Mouse (Mus musculus) right cerebral cortex, postnatal 36 days (tissue): ENCODE measurements around the gene Krt88.

Experiments
- DNase-seq, 2 experiments: peaks; one replicate each; pipeline ENCODE4 v3.0.0; 2022; ENCODE audit warnings: low spot score in 2 of 2, mixed read lengths in 1 of 2

The Krt88 gene

GRCm38 (mm10) chr15:101447444-101447843, at the start of gene Krt88:
Krt88 (plus strand) TSS chr15:101447744.
- no peak for DNase-seq

GRCm38 (mm10) chr15:101398269-101398668, 49.3 kb upstream of the Krt88 start:
- DNase-seq: no peak

- no peak for DNase-seq
Observed at GRCm38 (mm10) chr15:101410775-101411174, 36.8 kb upstream of the Krt88 start, which contains the start of gene Krt7. Krt7 (plus strand) TSS chr15:101411043.

DNA sequence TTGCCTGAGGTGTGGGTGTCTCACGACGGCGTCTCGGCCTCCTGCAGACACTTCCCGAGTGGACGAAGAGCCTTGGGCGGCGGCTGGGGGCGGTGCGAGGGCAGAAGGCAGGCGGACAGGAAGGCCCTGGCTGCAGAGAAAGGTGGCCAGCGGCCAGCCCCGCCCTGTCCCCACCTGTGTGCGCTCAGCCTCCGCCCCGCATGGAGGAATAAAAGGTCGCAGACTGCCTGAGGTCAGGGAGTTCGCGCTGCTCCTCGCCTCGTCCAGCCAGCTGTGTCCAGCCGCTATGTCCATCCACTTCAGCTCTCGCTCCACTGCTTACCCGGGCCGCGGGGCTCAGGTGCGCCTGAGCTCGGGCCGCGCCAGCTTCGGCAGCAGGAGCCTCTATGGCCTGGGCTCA, 35.4 kb upstream of the Krt88 start:
- no peak for DNase-seq

DNA sequence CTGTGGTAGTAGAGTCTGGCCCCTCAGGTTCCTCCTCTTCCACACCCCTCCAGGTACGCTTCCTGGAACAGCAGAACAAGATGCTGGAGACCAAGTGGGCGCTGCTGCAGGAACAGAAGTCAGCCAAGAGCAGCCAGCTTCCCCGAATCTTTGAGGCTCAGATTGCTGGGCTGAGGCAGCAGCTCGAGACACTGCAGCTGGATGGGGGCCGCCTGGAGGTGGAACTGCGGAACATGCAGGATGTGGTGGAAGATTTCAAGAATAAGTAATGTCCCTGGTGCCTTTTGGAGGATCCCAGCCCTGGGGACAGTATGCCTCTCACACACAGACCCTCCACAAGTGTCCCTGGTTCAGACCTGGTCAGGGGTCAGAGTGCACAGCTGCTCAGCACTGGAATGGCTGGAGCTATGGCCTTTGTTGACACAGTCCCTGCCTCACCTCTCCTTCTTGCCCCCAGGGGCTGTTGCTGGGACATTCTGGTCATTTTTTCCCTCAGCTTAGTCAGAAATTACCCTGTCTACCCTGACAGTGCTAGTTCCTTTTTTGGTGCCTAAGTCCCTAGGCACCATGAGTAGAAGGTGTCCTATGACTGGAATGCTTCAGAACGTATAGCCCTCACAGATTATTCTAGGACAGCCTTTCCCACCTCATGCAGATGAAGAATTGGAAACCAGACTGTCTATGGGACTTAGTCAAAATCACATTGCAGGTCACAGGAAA, 33.5 kb upstream of the Krt88 start:
- DNase-seq: no peak

- no peak for DNase-seq
Observed at GRCm38 (mm10) chr15:101414807-101415565, 32.6 kb upstream of the Krt88 start.

DNA sequence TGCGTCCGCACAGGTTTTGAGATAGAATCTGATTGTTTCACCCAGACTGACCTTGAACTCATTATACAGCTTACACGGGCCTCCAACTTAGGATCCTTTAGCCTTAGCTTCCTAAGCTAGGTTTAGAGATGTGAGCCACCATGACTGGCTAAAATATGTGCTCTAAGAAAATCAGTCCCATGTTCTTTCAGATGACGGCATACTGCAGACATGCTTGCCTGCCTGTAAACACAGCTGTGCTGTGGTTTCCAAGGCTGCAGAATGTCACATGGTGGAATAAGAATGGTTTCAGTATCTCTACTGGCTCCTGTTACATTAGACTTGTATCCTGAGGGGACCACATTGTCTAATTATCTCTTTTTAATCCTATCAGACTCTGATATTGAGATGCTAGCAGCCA, 28.6 kb upstream of the Krt88 start:
- DNase-seq: no peak

GRCm38 (mm10) chr15:101420903-101421302, 26.6 kb upstream of the Krt88 start:
- DNase-seq: no peak

GRCm38 (mm10) chr15:101424914-101425313, 22.6 kb upstream of the Krt88 start:
- DNase-seq: no peak

GRCm38 (mm10) chr15:101436611-101437010, 10.9 kb upstream of the Krt88 start:
- DNase-seq: no peak

DNA sequence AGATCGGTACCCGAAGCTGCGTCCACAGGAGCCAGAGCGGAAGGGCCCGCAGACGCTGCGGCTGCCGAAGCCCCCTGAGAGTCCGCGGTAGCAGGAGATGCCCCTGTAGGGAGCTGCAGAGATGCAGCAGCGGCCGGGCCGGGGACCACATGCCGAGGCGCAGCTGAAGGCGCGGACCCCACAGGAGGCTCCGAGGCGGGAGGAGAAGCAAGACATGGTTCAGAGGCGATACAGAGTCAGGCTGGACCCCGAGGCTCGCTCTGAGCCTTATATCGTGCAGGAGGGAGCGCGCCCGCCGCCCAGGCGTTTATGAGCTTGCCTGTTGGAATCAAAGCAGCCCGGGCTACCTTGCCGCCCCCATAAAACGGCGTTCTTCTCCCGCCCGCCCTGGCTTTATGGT, 9.0 kb upstream of the Krt88 start, which contains the start of gene Krt87:
TSS of gene Krt87 (minus strand) at position 250 of the 400 bp plus-strand sequence.
- no peak for DNase-seq

- DNase-seq: no peak
Observed at GRCm38 (mm10) chr15:101440837-101441236, 6.7 kb upstream of the Krt88 start.

GRCm38 (mm10) chr15:101446572-101446971, 972 bp upstream of the Krt88 start:
- DNase-seq: no peak

DNA sequence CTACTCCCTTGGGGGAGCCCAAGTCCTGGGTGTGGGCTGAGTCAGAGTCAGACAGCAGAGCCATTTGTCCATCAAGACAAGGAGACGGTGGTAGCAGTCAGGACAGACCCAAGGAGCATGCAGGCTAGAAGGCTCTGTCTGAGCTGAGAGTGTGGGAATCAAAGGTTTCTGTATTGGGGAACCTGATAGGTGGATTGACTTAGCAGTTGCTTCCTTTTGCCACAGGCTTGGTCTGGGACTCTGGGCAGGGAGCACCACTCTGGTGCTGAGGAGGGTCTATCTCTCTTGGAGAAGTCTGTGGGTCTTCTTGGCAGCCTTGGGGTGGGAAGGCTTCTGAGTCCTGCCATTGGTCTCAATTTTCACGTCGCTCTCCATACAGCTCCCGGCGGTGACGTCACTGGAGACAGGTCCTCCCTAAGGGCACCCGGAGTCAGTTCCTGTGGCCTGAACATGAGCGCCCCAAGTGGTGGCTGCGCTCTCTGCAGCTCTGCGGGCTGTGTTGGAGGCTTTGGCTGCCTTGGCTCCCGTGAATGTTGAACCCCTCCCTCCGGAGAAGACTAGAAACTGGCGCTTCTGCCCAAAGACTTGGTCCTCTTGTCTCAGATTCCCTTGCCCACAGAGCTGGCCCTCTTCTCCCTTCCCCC, 5.7 kb downstream of the Krt88 start:
- peak; percentile 54 to 59 for DNase-seq

- no peak for DNase-seq
Observed at GRCm38 (mm10) chr15:101454774-101455173, 7.2 kb downstream of the Krt88 start.

DNA sequence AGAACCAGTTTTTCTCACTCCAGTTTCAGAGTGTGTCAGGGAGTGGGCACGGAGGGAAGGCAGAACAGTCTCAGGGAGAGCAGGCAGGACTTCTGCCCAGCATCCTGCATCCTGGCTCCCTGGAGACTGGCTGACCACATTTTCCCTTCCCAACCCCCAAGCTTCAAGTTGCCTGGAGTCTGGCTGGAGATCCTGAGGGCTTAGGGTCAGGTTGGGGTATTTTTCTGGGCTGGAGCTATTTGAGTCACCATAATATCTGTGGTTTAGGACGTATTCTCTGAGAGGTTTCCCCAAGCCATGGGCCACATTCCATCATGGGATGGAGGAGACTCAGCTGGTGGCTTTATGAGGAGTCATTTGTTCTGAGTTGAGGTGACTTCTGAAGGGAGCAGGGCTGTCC, 7.7 kb downstream of the Krt88 start:
- no peak for DNase-seq

DNA sequence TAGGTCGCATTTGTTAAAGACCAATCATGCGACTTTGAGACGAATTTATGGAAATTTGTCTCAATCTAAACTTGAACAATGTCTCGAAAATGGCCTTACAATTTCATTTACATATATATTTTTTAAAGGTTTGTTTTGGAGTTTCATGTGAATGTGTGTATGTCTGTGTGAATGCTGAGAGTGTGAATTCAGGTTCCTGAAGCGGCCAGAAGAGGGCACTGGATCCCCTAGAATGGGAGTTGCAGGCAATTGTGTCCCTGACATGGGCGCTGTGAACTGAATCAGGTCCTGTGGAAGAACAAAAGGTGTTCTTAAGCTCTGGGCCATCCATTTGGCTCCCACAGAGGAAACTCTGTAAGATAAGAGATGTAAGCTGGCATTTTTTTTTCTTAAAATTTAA, 8.3 kb downstream of the Krt88 start:
- DNase-seq: no peak

DNA sequence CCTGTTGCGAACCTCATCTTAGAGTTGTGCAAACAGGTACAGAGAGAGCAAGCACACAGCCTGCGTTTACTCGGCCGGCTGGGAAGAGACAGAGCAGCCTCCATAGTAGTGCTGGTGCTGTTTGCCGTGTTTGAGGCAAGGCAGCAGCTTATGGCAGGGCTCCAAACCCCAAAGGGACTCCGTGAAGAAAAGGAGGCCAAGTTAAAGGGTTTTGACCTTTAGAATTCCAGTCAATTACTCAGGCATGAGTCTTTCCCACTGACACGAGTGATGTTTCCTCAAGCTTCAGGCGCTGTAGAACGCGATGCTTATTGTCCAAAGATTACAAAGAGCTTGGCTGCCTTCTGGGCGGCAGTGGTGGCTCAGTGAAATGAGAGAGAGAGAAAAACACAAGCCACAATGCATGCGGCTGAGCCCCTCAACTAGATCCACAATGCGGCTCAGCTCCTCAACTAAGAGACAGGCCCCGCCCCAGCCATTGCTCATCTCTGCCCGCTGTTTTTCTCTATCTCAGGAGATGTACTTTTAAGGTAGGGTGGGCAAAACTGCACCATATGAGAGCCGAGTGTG, 10.9 kb downstream of the Krt88 start:
- DNase-seq: no peak

DNA sequence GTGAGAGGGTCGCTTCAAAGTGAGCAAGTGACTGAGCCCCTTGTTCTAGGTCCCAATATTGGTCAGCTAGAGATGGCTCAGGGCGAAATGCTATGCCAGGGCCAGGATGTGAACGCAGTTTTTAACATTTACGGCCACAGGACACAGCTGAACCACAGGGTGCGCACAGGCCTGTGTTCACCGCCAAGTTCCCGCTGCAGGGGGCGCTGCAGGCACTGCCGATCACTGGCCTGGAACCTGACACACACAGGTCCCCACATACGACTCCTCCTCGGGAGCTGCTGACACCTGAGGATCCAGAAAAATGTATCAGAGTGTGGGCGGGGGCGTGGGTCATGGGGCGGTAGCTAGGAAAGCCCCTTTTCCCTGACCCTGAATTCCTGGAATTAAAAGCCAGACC, 11.7 kb downstream of the Krt88 start:
- no peak for DNase-seq

DNA sequence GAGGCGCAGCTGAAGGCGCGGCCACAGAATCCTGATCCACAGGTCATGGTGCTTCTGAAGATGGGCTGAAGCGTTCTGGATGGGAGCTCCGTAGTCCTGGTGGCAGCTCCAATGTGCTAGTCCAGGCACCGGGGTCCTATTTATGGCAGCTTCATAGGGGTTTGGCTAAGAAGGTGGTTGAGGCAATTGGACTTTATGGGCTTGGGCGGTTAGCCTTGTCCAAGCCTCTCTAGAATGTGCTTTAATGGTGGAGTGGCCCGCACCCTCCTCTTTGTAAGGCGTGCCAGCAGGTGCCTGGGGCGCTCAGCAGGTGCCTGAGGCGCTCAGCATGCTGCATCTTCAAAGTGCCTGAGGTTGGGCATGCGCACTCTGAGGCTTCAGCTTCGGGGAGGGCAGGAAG, 16.1 kb downstream of the Krt88 start, which contains the start of gene Krt81:
TSS of gene Krt81 (minus strand) at position 101 of the 400 bp plus-strand sequence.
- DNase-seq: no peak

- no peak for DNase-seq
Observed at GRCm38 (mm10) chr15:101469093-101469492, 21.5 kb downstream of the Krt88 start.

DNA sequence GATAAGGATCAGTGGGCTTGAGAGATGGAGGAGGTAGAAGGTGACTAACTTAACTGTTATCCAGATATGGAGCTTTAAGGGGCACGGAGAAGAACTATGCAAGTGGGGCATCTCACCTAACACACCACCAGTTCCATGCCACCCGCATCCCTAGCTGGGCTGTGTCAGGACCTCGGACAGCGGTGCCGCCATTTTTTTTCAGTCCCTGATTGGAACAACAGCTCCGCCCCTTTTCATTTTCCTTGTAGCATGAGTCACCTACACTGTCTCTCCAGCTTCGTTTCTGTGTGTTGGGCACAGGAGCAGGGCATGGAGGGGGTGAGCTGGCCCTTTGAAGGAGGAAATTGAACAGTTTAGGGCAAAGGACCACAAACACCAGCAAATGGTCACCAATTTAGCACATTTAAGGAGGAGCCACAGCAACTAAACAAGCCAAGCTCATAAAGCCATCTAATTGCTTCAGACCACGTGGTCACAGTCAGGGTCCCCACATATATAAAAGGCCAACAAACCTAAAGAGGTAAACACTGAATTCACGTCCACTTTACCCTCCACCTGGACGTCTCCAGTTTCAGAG, 25.5 kb downstream of the Krt88 start, which contains the start of gene Krt86:
TSS of gene Krt86 (plus strand) at position 527 of the 577 bp plus-strand sequence.
- no peak for DNase-seq
